Mouse (Mus musculus): ENCODE data around the gene Gm28042.

GRCm38 (mm10) chr2:120026984-120027949 lies at the start of gene Gm28042, which contains the start of gene Jmjd7:
- TF ChIP-seq CTCF (conservative IDR thresholded peaks at IDR 0.05 in 1 of 2, IDR thresholded peaks at IDR 0.05 in 1 of 2; ENCODE audit: low read depth in 2 of 2, low read length in 2 of 2), result 0 out of 4 replicates have a peak, but pooled peaks of 1 of the 2 experiments have one; percentile 12
- TF ChIP-seq POLR2A (IDR thresholded peaks at IDR 0.05; ENCODE audit: low read depth, low read length), result peak; percentile 89
- TF ChIP-seq HCFC1 (IDR thresholded peaks at IDR 0.05; ENCODE audit: low read depth, low read length), result peak; percentile 69
- no peak for TF ChIP-seq PAX5 (IDR thresholded peaks at IDR 0.05; ENCODE audit: low read length)
- TF ChIP-seq MAZ (IDR thresholded peaks at IDR 0.05; ENCODE audit: low read depth, low read length), result peak; percentile 24; the same call in 1 of the 2 replicates
- TF ChIP-seq MAX (IDR thresholded peaks at IDR 0.05; ENCODE audit: low read length), result no peak
- no peak for TF ChIP-seq UBTF (IDR thresholded peaks at IDR 0.05; ENCODE audit: low read depth, low read length)
- TF ChIP-seq NELFE (IDR thresholded peaks at IDR 0.05; ENCODE audit: low read depth, low read length), result peak; percentile 84
- no peak for TF ChIP-seq CHD2 (IDR thresholded peaks at IDR 0.05; ENCODE audit: low read length)
- 0 out of 2 replicates have a peak, but pooled peaks have one; percentile 22 for TF ChIP-seq NRF1 (IDR thresholded peaks at IDR 0.05; ENCODE audit: low read depth, low read length)
- no peak for TF ChIP-seq USF1 (IDR thresholded peaks at IDR 0.05; ENCODE audit: low read depth, low read length)
- TF ChIP-seq KAT2A (IDR thresholded peaks at IDR 0.05; ENCODE audit: insufficient replicate concordance, low read length), result no peak
